Mouse (Mus musculus) ES-E14 (cell line): ENCODE measurements around the gene Lmntd1. TPM values are rescaled to one million over a fixed set of nuclear protein-coding genes. Genes with fewer than 3 reads are reported as not detected.

Source experiments
- DNase-seq: peaks from one replicate; pipeline ENCODE4 v3.0.0-alpha.2; 2013; ENCODE audit warnings: low read depth, low spot score
- H3K27ac ChIP-seq: 2 replicates; pipeline ENCODE4 v1.5.1; 2012; ENCODE audit warnings: low read depth, mild to moderate bottlenecking, low read length, moderate library complexity, mixed read lengths; ENCODE audit not compliant: poor library complexity, insufficient read depth, severe bottlenecking
- H3K36me3 ChIP-seq: 2 replicates; pipeline ENCODE4 v1.6.1; 2012; ENCODE audit warnings: mild to moderate bottlenecking, low read length, moderate library complexity, mixed read lengths; ENCODE audit not compliant: control insufficient read depth, poor library complexity, insufficient read depth, severe bottlenecking
- H3K4me1 ChIP-seq, 2 experiments: fragments of 150-350 bp in 1 of 2; sonication (generic) in 1 of 2; 2 replicates each; pipeline ENCODE4 v1.6.1; 2012; ENCODE audit warnings: low read length in 2 of 2, mild to moderate bottlenecking in 1 of 2, mixed read lengths in 1 of 2; ENCODE audit not compliant: control insufficient read depth in 2 of 2, insufficient read depth in 2 of 2, poor library complexity in 1 of 2
- H3K4me3 ChIP-seq, 2 experiments: fragments of 150-350 bp in 1 of 2; sonication (generic) in 1 of 2; 2 replicates each; pipeline ENCODE4 v1.5.1; 2012; ENCODE audit warnings: low read length in 2 of 2, low read depth in 1 of 2, mild to moderate bottlenecking in 1 of 2, mixed read lengths in 1 of 2; ENCODE audit not compliant: insufficient read depth in 1 of 2, poor library complexity in 1 of 2, severe bottlenecking in 1 of 2
- H3K9ac ChIP-seq: 2 replicates; pipeline ENCODE4 v1.6.1; 2012; ENCODE audit warnings: low read depth, mild to moderate bottlenecking, low read length, mixed read lengths; ENCODE audit not compliant: poor library complexity, insufficient read depth, severe bottlenecking
- H3K9me3 ChIP-seq: fragments of 150-350 bp; sonication (generic); 2 replicates; pipeline ENCODE4 v1.6.1; 2012; ENCODE audit warnings: low read depth, mild to moderate bottlenecking, low read length; ENCODE audit not compliant: control insufficient read depth, insufficient read depth
- CHD2 ChIP-seq: IDR thresholded peaks from 2 replicates; pipeline ENCODE4 v1.6.1; 2014; ENCODE audit warnings: mild to moderate bottlenecking, low read depth, low read length, inconsistent platforms
- HCFC1 ChIP-seq: IDR thresholded peaks from 2 replicates; pipeline ENCODE4 v1.6.1; 2012; ENCODE audit warnings: low read length, inconsistent platforms, borderline replicate concordance; ENCODE audit not compliant: insufficient read depth
- MAFK ChIP-seq: IDR thresholded peaks from 2 replicates; pipeline ENCODE4 v1.6.1; 2014; ENCODE audit warnings: mild to moderate bottlenecking, low read depth, low read length, inconsistent platforms; ENCODE audit not compliant: insufficient read depth
- ZC3H11A ChIP-seq: IDR thresholded peaks from 2 replicates; pipeline ENCODE4 v1.6.1; 2012; ENCODE audit warnings: low read depth, mild to moderate bottlenecking, inconsistent platforms, low read length, borderline replicate concordance
- ZNF384 ChIP-seq: IDR thresholded peaks from 2 replicates; pipeline ENCODE4 v1.6.1; 2012; ENCODE audit warnings: low read depth, low read length, inconsistent platforms
- in situ Hi-C, 2 experiments: fragments of 600-800 bp; cut with MboI; formaldehyde crosslinking; loops; one replicate each; pipeline ENCODE4 v1.15.1; 2025; ENCODE audit warnings: low sequenced_read_pairs in 2 of 2, inconsistent platforms in 1 of 2; ENCODE audit not compliant: unreplicated experiment in 2 of 2
- total RNA-seq: library from RNA; depleted of rRNA; stranded (reverse); fragments of 300-350 nt; gene quantifications from 2 replicates; pipeline ENCODE4 v1.2.3, GENCODE M21; 2012

The Lmntd1 gene
- total RNA-seq, 1 experiment: not detected

GRCm38 (mm10) chr6:145515859-145516581, 98.1 kb downstream of the Lmntd1 start:
- H3K4me3 ChIP-seq: no peak overlapping the region
- no peaks in the 10 kb centered on the region for H3K36me3 ChIP-seq
- in situ Hi-C loops: no loop called here
- H3K9ac ChIP-seq: no peak overlapping the region
- no peak overlapping the region for H3K27ac ChIP-seq
- H3K9me3 ChIP-seq: no peaks in the 10 kb centered on the region
- no peak for TF ChIP-seq ZNF384
- TF ChIP-seq CHD2: no peak
- no peak for TF ChIP-seq MAFK
- TF ChIP-seq ZC3H11A: no peak
- TF ChIP-seq HCFC1: no peak
- no peak for DNase-seq
- no peaks in the 10 kb centered on the region; a peak in 1 of 4 replicates for H3K4me1 ChIP-seq

DNA sequence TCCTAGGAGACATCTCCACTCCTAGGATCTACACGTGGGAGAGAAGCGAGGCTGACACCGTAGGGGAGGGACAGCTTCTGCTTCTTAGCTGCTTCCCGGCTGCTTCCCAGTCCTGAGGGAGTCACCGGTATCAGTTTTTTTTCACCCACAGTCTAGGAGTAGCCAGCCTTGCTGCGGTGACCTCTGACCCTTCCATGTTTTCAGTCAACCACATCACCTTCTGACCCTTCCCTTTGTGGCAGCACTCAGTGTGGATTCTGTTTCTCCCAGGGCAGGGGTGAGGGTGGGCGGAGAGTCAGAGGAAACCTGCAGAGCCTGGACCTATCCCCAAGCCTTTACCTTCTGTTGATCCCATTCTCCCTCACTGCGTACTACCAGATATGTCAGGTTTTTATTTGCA, 102.9 kb downstream of the Lmntd1 start:
- Histone ChIP-seq H3K27ac (no peak overlapping the region), H3K9ac (no peak overlapping the region), H3K9me3 (no peaks in the 10 kb centered on the region), H3K36me3 (no peaks in the 10 kb centered on the region), H3K4me1 (no peaks in the 10 kb centered on the region), H3K4me3 (no peak overlapping the region)
- in situ Hi-C loops: no loop called here
- TF ChIP-seq ZNF384 (no peak), CHD2 (no peak), MAFK (no peak), HCFC1 (no peak), ZC3H11A (no peak)
- no peak for DNase-seq

DNA sequence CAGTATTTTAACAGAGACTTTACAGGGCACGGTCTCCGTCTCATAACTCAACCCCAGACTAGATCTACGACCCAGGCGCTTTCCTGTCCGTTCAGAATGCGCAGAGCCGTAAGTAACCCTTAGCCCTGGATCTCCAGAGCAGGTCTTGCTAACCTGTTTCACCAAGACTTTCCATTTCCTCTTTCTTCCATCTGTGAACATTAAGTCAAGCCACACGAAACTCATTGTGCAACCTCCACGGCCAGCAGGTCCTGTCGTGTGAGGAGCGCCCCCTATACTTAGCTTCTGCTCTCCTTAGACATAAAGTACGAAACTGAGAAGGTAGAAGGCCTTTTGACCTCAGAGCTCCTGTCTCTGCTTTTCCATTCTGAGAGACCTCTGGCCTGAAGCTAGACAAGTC, 105.3 kb downstream of the Lmntd1 start:
- Histone ChIP-seq H3K9ac (no peak overlapping the region), H3K4me3 (no peak overlapping the region), H3K27ac (no peak overlapping the region), H3K9me3 (no peaks in the 10 kb centered on the region), H3K4me1 (no peaks in the 10 kb centered on the region), H3K36me3 (no peaks in the 10 kb centered on the region)
- DNase-seq: no peak
- in situ Hi-C loops: no loop called here
- TF ChIP-seq MAFK: no peak
- TF ChIP-seq ZC3H11A: no peak
- no peak for TF ChIP-seq CHD2
- TF ChIP-seq ZNF384: no peak
- no peak for TF ChIP-seq HCFC1

- Histone ChIP-seq H3K4me1 (no peaks in the 10 kb centered on the region), H3K9ac (no peak overlapping the region), H3K9me3 (no peaks in the 10 kb centered on the region), H3K27ac (no peak overlapping the region), H3K36me3 (no peaks in the 10 kb centered on the region), H3K4me3 (no peak overlapping the region)
- no peak for DNase-seq
- in situ Hi-C loops: no loop called here
- TF ChIP-seq ZC3H11A (no peak), CHD2 (no peak), ZNF384 (no peak), MAFK (no peak), HCFC1 (no peak)
Measured at GRCm38 (mm10) chr6:145501751-145502150, 112.4 kb downstream of the Lmntd1 start.
